In the genomic region with DNA sequence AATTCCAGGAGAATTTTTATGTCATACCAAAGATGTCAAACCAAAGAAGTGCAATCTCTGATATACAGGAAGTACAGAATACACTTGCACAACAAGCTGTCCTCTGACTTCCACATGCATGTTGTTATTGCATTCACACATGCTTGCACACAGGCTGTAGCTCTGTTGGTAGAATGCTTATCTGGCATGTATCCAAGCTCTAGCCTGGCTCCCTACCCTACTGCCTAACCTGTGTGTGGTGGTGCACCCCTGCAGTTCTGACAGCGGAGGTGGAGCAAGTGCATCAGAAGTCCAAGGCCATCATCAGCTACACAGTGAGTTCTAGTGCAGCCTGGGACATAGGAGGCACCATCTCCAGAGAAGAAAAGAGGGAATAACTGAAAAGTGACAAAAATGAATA, we compare ENCODE assay signal across 7 mouse cellular contexts. TPM values are rescaled to one million over a fixed set of nuclear protein-coding genes. Genes with fewer than 3 reads are reported as not detected.
A peak's percentile ranks its signal among the peaks of the same experiment; 100 is the strongest.
DNase-seq lines count a peak whose midpoint lies in the region; ATAC-seq and TF ChIP-seq lines count a peak whose summit lies in the region.

No protein-coding gene starts in this region.

- no peak for TF ChIP-seq CTCF in kidney, adult 2 months (conservative IDR thresholded peaks at IDR 0.05; ENCODE audit: insufficient read depth, insufficient read length, low read depth, low read length)
- no peak for TF ChIP-seq CTCF in bone marrow macrophage, adult 2 months (IDR thresholded peaks at IDR 0.05; ENCODE audit: low read depth, low read length)
- TF ChIP-seq CTCF in liver, postnatal 0 days (IDR thresholded peaks at IDR 0.05; ENCODE audit: low read depth) = no peak

- no peak for TF ChIP-seq POLR2A in kidney, adult 2 months (IDR thresholded peaks at IDR 0.05; ENCODE audit: low read depth, low read length)
- no peak for TF ChIP-seq POLR2A in bone marrow macrophage, adult 2 months (IDR thresholded peaks at IDR 0.05; ENCODE audit: borderline replicate concordance, low read depth, low read length)

- ATAC-seq in liver, postnatal 0 days = peak; percentile 62

- no peak overlapping the region for H3K4me2 ChIP-seq in liver, postnatal 0 days (ENCODE audit: low read depth, low read length)

- no peak overlapping the region for H3K27ac ChIP-seq in kidney, adult 2 months (ENCODE audit: insufficient read depth, low read depth, low read length)
- peak overlapping the region; percentile 65 for H3K27ac ChIP-seq in bone marrow macrophage, adult 2 months (ENCODE audit: insufficient read depth, low read depth, low read length)
- H3K27ac ChIP-seq in liver, postnatal 0 days (ENCODE audit: low read depth) = no peak overlapping the region

- H3K9ac ChIP-seq in liver, postnatal 0 days (replicated peaks) = no peak overlapping the region

- no peak for TF ChIP-seq EP300 in liver, postnatal 0 days (IDR thresholded peaks at IDR 0.05; ENCODE audit: low read depth)

- no peaks in the 10 kb centered on the region for H3K36me3 ChIP-seq in kidney, adult 2 months (ENCODE audit: control insufficient read depth, insufficient read depth, low read length)
- H3K36me3 ChIP-seq in liver, postnatal 0 days (replicated peaks; ENCODE audit: insufficient read depth, low read length) = no peaks in the 10 kb centered on the region

- no peaks in the 10 kb centered on the region for H3K27me3 ChIP-seq in kidney, adult 2 months (replicated peaks; ENCODE audit: control insufficient read depth, insufficient read depth, low read length)
- H3K27me3 ChIP-seq in liver, postnatal 0 days (ENCODE audit: insufficient read depth, low read length) = no peaks in the 10 kb centered on the region

- peaks cover 23% of the 10 kb centered on the region for H3K4me1 ChIP-seq in kidney, adult 2 months (ENCODE audit: control insufficient read depth, insufficient read depth, low read length)
- H3K4me1 ChIP-seq in bone marrow macrophage, adult 2 months (ENCODE audit: control insufficient read depth, insufficient read depth, low read length) = peaks cover 22% of the 10 kb centered on the region
- H3K4me1 ChIP-seq in liver, postnatal 0 days (ENCODE audit: insufficient read depth) = peaks cover 17% of the 10 kb centered on the region

- peak; percentile 60 for DNase-seq in kidney, adult 2 months
- no peak for DNase-seq in kidney, adult 18-20 months
- peak; percentile 37 to 60 for DNase-seq in cerebellum, postnatal 14 days
- no peak for DNase-seq in liver, postnatal 0 days
- no peak for DNase-seq in frontal cortex, postnatal 14 days (ENCODE audit: low spot score in 2 of 2)
- no peak for DNase-seq in layer of hippocampus, postnatal 14 days (ENCODE audit: low spot score in 2 of 2)

- WGBS in kidney, adult 2 months = 53% methylated on average over 1 of the region's 1 CpGs
- 45% methylated on average over 1 of the region's 1 CpGs for WGBS in liver, postnatal 0 days (ENCODE audit: insufficient replicate concordance)

- no peak overlapping the region for H3K4me3 ChIP-seq in kidney, adult 2 months (ENCODE audit: insufficient read depth, low read depth, low read length)
- H3K4me3 ChIP-seq in bone marrow macrophage, adult 2 months (ENCODE audit: insufficient read depth, low read length) = peak overlapping the region; percentile 30
- no peak overlapping the region for H3K4me3 ChIP-seq in liver, postnatal 0 days (ENCODE audit: low read depth, low read length)

- no peaks in the 10 kb centered on the region for H3K9me3 ChIP-seq in liver, postnatal 0 days (ENCODE audit: low read length)

RNA-seq across cellular contexts. Expression of a gene that starts 12.0 kb away (rescaled TPM):
- polyA plus RNA-seq in kidney, adult 2 months (2012; rRNA removed) = 11.7 and 12.1 TPM in 2 replicates
- polyA plus RNA-seq in bone marrow macrophage, adult 2 months (2012; ENCODE audit: insufficient read depth, insufficient read length, missing spikeins) = 24.9 and 27.6 TPM in 2 replicates
- polyA plus RNA-seq in liver, postnatal 0 days (2015; fragmentation: Nextera tagmentation; extraction: Ambion mirVana) = 14.9 and 17.2 TPM in 2 replicates
- total RNA-seq in layer of hippocampus, postnatal 14 days (2021) = 10 to 100 TPM; 45.4 to 47.2 TPM

RNA-seq across cellular contexts. Expression of a gene that starts 12.9 kb away (rescaled TPM):
- polyA plus RNA-seq in kidney, adult 2 months (2012; rRNA removed) = 13.0 and 15.7 TPM in 2 replicates
- polyA plus RNA-seq in bone marrow macrophage, adult 2 months (2012; ENCODE audit: insufficient read depth, insufficient read length, missing spikeins) = 35.1 and 38.2 TPM in 2 replicates
- 11.5 and 11.9 TPM in 2 replicates for polyA plus RNA-seq in liver, postnatal 0 days (2015; fragmentation: Nextera tagmentation; extraction: Ambion mirVana)
- 10 to 100 TPM; 77.2 to 81.1 TPM for total RNA-seq in layer of hippocampus, postnatal 14 days (2021)

Comparison
In these comparisons a context has a peak if more than half of its experiments do, and no peak if none do; other contexts are left out.
1. DNase-seq: peak in kidney, adult 2 months (single experiment) and cerebellum, postnatal 14 days (2 of 2); none in kidney, adult 18-20 months (single experiment), liver, postnatal 0 days (single experiment), frontal cortex, postnatal 14 days (0 of 2) and layer of hippocampus, postnatal 14 days (0 of 2).